Mouse (Mus musculus) frontal cortex, postnatal 14 days (tissue): ENCODE results near the gene Ddx52.

Experiments
- DNase-seq, 2 experiments: peaks; one replicate each; pipeline ENCODE4 v3.0.0; 2022; ENCODE audit warnings: low spot score in 2 of 2

Ddx52 gene

DNA sequence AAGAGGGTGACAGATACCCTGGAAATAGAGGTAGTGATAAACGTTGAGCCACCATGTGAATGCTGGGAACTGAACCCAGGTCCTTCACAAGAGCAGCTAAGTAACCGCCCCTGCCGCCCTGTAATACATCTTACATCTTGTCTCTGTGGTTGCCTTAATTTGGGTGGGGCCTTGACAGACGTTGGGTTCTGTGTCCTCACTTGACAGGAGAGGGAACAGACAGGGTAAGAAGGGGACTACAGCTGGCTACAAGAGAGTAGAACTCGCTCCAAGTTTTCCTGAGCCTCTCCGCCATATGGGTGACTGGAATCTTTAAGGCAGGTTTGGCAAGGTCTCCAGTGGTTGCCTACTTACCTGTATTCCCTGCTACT is 26.3 kb downstream of the Ddx52 start:
- DNase-seq: no peak

DNA sequence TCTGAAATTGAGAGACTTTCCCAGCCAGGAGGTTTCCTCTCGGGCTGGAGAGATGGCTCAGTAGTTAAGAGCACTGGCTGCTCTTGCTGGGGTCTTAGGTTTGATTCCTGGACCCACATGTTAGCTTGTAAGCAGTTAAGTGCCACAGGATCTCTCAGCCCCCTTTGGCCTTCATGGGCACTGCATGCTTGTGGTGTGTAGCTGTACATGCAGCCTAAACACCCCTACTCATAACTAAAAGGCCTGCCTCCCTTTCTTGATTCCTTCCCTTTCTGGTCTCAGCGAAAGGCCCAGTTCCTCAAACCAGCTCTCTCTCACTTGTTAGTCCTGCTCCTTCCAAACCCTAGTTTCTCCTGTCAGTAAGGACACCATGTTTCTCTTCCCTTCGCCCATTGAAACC is 27.2 kb downstream of the Ddx52 start:
- DNase-seq: no peak

DNA sequence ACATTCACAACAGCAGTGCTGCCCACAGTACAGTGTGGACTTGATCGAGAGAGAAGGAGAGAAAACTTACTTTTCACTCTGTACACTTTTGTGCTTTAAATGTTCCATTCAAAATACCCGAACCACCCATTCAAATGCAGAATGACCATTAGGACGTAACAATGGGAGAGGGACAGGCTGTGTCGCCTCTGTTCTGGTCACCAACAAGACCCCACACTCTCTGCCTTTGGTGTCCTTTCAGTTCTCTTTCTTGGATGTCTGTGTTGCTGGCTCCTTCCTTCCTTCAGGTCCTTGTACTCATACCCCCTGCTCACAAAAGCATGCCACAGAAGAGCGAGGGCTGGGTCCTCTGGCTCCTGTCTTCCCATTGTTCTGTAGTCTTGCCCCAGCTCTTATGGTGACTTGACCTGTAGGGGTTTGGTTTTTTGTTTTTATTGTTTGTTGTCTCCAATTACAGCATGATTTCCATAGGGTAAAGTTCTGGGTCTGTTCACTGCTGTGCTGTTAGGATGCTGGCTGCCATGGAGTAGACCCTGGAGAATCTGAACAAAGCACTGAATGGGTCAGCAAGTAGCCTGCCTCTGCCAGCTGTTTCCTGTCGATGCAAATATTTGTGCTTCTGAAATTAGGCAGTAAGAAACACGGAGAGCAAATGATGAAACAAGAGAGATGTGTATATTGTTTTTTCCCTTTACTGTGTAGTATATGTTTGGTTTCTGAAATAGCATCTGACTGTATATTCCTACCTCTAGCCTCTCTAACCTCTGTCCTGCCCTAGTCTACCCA is 32.9 kb downstream of the Ddx52 start:
- no peak for DNase-seq

DNA sequence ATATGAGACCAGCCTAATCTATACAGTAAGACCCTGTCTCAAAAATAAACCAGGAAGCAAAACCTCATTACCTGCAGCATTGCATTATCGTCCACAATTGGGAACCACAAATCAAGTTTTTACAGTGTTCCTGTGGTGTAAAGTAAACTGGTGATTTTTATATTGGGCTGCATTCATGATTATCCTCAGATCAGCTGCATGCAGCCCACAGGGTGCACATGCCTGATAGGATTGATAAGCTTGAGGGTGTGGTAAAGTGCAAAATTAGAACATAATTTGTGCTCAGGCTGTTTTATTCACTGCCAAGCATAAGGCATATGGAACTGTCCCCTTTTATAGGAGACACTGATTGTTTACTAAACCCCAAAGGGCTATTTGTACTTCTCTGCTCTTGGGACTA is 33.6 kb downstream of the Ddx52 start:
- no peak for DNase-seq

DNA sequence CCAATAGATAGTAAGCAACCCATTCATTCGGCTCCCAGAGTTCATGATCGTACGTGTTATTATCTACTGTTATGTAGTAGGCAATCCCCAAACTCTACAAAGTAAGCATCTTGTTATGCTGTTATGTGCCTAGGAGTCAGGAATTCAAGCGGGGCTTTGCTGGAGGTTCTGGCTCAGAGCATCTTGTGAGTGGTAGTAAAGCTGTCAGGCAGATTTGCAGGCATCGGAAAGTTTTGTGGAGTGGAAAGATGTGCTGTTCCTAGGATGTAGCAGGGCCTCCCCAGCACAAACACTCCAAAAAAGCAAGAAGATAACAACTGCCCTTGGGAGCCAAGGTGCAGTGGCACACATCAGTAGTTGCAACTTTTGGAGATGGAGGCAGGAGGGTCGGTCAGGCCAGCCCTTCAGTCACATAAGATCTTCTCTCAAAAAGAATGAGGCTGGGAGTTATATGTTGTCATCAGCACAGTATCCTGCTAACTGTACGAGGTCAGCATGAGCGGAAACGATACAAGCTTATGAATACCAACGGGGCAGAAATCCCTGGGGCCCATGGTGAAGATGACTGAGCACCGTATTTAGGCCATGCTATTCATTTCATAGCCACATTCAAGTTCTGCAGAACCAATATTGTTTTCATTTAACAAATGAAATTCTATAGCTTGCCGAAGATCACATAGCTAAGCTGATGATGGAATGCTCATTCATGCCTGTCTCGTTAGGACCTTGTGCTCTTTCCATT is 34.5 kb downstream of the Ddx52 start:
- no peak for DNase-seq

DNA sequence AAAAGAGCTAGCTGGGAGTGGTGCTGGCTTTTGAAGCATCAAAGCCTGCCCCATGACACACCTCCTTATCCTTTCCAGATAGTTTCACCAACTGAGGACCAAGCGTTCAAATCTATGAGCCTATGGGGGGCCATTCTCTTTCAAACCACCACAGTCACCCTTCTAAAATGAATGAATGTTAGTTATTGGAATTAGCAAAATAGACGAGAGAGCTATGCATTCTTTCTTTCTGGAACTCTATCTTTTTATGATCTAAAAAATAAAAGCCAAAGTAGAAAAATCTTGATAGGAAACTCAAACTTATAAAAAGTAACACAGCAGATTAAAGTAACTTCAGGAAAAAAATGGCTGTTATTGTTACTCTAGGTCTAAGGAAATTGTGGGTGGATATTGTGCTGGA is 35.9 kb downstream of the Ddx52 start:
- no peak for DNase-seq

DNA sequence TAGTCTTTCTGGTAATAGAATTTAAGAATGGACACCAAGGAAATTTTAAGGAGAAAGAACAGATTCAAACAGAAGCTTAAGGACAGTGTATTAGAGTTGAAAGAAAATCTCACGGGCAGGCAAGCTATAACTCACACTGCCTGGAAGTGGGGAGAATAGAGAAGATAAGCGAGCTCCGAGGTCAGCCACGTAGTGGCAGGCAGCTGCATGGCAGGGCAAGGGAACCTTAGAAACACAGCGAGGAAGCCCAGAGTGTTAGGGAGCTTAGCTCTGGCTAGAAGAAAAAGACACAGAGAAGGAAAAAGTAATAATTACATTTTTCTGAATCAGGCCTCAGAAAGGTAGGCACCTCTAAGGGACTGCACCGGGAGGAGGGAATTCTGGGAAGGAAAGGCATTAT is 38.1 kb downstream of the Ddx52 start:
- DNase-seq: no peak

DNA sequence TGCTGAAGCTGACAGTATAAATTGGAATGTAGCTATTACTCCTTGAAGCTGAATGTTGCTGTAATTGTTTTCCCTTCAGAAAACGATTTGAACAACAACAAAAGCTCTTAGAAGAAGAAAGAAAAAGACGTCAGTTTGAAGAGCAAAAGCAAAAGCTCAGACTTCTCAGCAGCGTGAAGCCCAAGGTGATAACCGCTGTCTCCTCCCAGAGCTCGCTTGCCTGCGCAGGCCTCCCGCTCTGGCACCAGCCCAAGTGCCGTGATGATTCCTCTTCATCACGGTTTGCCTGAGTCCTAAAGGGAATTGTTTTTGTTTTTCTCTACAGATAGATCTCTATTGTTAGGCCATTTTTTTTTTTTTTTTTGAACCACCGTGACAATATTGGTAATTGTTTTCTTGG is 39.5 kb downstream of the Ddx52 start:
- DNase-seq: no peak

DNA sequence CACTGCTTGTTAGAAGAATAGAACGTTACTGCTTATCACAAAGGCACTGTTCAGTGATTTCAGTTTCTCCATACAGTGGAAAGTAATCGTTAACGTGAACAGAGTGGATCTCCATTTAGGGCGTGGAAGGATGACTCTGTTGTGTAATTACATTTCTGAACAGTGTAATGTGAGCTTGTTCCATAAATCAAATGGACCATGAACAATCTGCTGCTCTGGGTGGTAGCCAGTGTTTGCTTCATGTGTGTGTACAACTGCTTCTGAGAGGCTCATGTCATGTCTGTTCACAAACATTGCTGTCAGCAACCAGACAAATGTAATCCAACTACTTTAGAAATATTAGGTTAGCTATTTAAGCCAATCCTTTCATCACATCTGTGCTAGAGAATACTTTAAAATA is 49.8 kb downstream of the Ddx52 start:
- DNase-seq: no peak

DNA sequence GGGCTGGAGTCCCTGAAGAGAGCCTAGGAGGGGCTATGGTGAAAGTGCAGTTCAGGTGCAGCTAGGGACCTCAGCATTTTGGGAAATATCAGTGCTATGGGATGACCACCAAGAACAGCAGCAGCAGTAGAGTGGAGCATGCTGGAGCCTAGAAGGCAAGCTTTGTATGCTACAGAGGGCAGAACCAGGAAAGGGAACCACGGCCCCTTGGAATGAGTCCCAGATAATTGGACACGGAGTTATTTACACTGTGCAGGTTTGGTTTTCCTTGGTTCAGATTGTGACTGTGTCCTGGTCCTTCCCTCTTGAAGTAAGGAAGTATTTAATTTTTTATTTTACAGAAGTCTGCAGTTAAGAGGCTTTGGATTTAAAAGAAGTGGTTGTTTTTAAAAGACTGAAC is 51.6 kb downstream of the Ddx52 start:
- DNase-seq: no peak

DNA sequence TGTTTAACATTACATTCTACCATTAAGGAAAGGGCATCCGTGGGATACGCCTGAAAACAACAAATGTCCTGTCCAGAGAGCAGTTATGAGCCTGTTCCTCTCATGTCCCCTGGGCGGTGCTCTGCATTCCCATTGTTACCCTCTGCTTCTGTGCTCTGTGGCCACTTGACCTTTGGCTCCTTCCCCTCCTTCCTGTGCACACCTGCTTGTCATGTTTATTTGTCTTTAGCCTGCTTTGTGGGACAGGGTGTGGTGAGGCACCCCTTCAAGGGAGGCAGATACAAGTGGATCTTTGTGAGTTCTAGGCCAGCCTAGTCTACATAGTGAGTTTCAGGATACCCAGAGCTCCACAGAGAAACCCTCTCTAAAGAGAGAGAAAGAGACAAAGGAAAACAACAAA is 52.6 kb downstream of the Ddx52 start:
- DNase-seq: no peak

DNA sequence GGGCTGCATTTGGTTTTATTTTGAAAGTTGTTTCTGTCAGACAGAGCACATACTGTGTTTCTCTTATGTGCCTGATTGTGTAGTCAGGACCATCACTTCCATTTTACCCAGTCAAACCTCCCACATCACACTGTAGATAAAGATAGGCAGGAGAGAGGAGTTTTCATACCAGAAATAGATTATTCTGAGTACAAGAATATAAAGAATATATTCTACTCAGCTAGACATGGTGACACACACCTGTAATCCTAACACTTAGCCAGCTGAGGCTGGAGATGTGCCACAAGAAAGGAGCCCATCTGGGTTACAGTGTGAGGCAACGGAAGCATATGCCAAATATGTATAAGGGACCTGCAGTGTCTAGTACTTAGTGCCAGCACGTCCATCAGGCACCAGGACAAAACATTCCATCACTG is 53.7 kb downstream of the Ddx52 start:
- peak; percentile 16 to 33 for DNase-seq

DNA sequence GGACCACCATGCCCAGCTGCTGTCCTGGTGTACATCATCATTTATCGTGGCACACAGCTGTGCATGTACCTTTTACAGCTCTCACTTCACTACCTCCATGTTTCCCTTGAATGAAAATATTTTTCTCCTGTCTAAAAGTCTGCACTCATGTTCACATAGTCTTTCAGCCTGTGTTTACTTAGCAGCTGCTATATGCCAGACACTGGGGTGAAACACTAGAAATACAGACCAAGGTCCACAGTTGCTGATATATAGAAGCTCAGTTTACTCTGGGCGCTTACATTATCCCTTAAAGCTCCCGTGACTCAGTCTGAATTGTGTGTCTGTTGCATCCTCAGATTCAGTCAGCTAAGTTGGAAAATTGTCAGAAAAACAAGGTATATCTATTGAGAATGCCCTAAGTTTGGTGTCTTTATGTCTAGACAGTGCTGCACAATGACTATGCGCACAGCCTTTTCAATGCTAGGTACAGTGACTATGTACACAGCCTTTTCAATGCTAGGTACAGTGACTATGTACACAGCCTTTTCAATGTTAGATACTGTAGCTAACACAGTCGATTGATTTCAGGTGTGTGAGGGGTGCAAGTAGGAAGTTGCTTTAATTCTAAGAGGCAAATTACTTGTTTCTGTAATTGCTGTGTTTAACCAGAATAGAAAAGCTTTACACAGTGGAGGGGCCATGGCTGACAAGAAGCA is 55.5 kb downstream of the Ddx52 start:
- no peak for DNase-seq

DNA sequence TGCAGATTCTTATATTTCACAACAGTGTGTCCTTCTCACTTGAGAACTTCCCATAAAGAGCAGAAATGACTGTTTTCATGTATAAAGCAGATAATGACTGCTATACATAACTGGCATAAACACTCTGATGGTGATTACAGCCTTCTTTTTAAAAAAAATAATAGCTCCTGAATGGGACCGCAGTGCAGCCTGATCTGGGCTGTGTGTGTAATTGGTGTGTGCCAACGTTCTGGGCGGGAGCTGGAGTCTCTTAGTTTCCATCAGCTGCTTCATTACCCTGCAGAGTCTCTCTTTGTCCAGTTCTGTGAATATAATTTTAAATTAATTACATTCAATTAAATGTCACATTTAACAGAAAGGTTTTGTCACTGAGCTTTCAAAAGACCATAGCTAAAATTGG is 57.1 kb downstream of the Ddx52 start:
- DNase-seq: no peak

DNA sequence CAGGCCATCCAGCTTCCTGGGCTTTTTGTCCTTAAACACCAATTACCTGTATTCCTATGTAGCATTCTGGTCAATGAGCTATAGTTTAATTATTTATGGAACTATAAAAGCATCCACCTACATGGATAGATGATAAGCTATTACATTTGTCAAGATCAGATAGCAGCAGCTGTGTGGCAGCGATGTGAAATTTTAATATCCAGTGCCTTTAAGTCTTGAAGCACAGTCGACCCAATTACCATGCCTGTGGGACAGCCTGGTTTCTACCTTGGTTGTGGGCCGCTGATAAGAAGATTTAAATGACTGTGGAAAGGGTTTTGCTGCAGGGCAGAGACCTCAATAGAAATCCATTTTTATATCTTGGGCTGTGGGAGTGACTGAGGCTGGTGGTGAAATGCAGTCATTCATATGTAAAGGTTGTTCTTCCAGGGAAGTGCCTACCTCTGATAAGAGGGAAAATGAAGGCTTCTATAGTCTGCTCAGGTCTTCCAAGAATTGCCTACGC is 57.6 kb downstream of the Ddx52 start:
- DNase-seq: no peak

DNA sequence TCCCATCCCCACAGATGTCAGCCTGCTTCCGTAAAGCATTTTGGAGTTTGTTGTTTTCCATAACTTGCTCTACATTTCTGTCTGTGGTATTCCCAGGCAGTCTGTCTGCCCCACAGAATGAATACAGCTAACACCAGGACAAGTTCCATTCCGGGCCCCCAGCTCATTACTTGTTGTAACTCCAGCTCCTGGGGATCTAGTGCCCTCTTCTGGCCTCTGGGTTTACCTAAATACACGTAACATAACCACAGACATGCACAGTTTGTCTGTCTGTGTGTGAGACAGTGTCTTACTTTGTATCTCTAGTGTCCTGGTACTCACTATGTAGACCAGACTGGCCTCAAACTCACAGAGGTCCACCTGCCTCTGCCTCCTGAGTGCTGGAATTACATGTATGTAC is 59.4 kb downstream of the Ddx52 start:
- DNase-seq: no peak

DNA sequence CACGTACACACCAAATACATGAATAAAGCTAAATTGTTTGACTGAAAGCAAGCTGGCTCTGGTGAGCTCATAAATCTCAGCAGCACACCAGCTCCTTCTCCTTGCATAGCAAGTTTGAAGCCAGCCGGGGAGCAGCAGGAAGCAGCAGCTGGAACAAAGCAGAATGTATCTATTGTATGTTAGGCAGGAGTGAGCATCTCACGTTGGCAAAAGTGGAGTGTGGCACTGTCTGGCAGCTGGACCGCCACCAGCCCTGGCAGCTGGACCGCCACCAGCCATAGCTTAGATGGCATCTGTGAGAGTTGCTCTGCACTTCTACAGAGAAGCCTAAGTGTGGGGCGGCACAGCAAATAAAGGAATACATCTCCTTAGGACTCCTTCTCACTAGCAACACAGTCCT is 62.1 kb downstream of the Ddx52 start:
- no peak for DNase-seq

DNA sequence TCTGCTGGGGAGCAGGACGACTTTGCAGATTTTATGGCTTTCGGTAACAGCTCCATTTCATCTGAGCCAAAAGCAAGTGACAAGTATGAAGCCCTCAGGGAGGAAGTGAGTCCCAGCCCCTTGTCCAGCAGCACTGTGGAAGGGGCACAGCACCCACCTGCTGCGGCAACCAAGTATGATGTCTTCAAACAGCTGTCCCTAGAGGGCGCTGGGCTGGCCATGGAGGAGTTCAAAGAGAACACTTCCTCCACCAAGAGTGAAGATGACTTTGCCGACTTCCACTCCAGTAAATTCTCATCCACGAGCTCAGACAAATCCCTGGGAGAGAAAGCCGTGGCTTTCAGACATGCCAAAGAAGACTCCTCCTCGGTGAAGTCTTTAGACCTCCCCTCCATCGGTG is 67.1 kb downstream of the Ddx52 start:
- no peak for DNase-seq

DNA sequence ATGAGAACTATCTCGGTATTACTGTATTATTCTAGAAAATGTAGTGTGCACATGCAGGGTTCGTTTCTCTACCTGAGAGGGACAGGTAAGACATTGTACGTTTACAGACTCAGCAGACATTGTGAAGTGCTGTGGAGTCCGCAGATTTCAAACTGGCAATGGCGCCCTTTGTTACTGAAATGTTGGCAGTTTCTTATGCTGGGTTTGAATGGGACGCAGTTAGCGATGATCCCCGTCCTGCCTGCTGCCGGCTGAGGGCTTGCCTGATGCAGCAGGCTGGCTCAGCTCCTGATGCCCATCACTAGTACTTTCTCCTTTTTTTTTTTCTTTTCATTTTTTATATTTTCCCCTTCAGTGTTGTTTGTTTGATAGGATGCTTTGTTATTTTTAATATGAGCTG is 68.5 kb downstream of the Ddx52 start:
- DNase-seq: no peak

DNA sequence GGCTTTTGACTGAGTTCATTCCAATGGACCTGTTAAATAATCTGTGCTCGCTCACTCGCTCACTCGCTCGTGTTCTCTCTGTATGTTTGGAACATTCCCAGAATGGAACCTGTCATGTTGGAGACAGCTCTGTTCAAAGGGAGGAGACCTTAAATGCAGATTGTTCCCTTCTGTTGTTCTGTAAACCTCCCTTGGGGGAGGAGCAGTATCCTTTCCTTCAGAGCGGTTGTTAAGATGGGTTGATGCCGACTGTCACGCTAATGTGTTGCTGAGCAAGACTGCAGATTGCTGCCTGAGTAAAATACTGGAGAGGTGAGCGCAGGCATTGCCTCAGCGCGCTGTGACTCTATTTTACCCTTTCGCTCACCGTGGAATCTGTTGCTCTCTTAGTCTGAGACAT is 69.2 kb downstream of the Ddx52 start:
- DNase-seq: no peak

DNA sequence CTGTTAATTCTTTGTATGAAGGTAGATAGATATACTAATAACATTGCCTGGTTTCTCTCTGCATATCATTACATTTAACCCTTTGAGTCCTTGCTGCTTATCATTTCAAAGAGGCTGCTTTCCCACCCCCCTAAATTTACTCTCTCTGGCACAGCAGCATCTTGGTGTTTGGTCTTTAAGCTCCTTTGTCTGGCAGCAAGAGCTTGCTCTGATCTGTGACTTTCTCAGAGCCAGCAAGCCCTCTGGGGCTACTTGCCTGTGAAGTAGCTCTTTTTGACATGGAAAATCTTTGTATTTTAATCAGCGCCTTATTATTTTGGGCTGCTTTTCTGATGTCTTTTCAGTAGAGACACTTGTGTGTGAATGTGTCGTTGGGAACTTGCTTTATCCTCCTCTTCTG is 69.7 kb downstream of the Ddx52 start:
- DNase-seq: no peak
